Mouse (Mus musculus) retina, embryonic 14.5 days (tissue): Measurements from ENCODE around the gene Prdm11.

Experiments used
- DNase-seq: peaks from one replicate; pipeline ENCODE4 v3.0.0-alpha.2; 2015; ENCODE audit warnings: low spot score

The Prdm11 gene

DNA sequence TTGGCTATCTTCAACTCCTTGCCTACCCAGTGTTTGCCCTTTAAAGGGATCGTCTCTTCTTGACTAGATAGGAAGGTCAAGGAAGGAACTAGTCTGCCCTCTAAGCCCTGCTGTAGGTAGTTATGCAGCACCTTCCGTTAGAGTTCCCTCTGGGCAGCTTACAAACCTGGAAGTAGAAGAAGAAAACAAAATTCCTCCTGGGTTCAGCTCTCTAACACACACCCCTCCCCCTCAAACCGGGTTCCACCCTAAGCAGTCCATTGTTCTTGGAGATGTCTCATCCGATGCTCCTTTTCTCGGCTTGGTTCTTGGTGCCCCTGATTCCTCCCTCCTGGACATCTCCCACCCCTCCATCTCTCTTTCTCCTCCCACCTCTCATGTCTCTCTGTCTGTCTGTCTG, 116.3 kb downstream of the Prdm11 start:
- no peak for DNase-seq

DNA sequence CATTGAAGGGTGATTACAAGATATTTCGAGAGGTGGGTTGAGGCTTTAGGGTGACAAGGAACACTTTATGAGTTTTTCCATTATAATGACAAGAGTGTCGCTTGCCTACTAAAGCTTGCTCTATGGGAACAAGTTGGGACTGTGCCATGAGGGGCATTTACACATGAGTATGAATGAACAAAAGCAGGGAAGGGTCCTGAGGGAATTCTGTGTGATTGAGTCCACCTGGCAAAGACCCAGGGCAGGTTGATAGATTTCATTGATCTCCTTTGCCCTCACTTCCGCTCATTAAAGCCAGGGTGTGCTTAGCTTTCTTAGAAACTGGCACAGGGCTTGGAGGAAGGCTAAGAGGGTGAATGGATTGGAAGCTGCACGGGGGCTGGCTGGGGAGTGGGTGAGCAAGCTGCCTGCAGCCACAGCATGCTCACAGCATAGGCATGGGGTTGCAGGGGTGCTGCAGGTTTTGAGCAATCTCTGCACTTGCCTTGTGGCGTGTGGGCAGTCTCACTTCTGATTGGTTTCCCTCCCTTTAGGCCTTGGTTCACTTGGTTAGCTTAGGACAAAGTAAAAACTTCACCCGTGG, 121.2 kb downstream of the Prdm11 start:
- no peak for DNase-seq

DNA sequence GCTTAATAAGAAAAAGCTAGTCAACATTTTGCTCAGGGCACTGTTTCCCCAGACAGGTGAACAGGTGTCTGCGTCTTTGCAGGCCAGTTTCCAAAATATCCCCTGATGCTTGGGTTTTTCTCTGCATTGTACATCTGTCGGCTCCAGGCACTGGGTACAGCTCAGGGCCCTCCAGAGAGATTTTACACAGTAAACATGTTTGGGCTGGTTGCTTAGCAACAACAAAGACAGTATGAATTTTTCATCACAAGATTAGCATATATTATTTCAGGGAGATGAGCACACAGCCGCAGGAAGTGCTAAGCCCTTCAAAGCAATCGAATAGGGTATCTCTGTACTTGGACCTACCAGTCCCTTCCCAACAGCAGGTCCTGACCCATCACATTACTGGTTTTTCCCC, 125.3 kb downstream of the Prdm11 start:
- peak; percentile 47 for DNase-seq

DNA sequence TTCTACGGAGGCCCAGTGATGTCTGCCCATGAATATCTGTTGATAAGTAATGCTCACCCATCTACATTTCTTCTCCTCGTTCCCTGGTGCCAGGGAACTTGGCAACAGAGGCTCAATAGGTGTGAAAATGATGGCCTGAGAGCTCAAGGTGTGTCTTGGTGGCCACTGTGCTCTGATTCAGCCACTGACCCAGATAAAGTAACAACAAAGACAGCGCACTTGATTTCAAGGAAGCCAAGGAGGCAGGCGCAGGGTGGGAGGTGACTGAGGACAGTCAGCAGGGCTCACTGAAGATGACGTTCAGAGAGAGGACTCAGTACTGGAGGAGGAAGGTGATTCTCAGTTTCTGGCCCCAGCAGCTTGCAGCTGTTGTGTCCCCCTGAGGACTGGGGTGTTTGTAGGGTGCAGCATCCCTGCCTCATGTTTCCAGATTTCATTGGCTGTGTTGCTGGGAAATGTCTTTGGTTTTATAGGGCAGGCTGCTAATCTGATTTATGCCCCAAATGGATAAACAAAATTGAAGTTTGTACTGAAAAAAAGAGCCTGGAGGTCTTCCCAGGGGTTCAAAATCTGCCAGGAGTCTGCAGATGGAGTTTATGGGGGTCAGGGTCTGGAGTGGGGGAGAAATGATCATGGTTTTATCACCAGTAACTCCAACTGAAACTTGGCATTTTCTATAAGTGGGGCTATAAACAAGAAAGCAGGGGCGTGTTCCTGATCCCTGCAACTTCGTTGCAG, 128.4 kb downstream of the Prdm11 start:
- no peak for DNase-seq

- DNase-seq: peak; percentile 53
These were observed 130.0 kb downstream of the Prdm11 start for GRCm38 (mm10) chr2:92915659-92916631.
